Mouse (Mus musculus): Measurements from ENCODE around the gene Zbtb22. TPM values are rescaled to one million over a fixed set of nuclear protein-coding genes. Genes with fewer than 3 reads are reported as not detected.
"Not testable (repeated sequence)": the region's sequence is repeated elsewhere in the genome, so short reads cannot be mapped to it uniquely, and the experiment has no call there.

The Zbtb22 gene
- polyA plus RNA-seq (2015; fragmentation: Nextera tagmentation; extraction: Ambion mirVana) = 17.8 and 20.6 TPM in 2 replicates

DNA sequence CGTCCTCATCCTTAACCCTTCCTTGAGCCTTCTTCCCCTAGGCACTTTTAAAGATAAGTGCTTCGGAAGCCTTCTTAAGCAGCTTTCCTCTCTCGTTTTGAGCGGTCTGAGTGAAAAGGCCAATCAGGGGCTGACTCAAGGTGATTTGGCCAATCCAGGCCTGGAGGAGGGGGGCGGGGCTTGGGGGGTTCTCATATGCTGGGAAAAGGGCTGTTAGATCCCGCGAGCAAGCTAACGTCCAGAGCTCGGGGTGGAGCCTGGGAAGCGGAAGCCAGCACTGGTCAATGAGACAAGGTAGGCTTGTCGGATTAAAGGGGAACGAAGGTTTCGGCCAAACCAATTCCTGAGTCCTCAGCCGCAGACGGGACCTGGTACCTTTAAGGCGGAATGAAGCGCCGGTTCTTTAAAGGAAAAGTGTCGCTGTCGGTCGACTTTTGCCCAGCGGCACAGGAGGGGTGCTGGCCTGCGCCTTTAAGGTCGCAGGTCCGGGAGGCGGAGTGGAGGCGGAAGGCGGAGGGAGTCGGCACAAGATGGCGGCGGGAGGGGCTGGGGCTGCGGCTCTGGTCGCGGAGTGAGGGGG lies at the start of gene Zbtb22, which contains the start of gene Tapbp:
TSS of gene Zbtb22 (plus strand) at position 234 of the 580 bp plus-strand sequence.
TSS of gene Tapbp (plus strand) at position 229 of the 580 bp plus-strand sequence.
- Histone ChIP-seq H3K4me2 (peak within 1 kb of the TSS; percentile 73), H3K36me3 (peaks cover 47% of the 10 kb centered on the region), H3K27ac (peak within 1 kb of the TSS; percentile 87), H3K4me1 (peaks cover 54% of the 10 kb centered on the region), H3K4me3 (peak within 1 kb of the TSS; percentile 58), H3K27me3 (no peaks in the 10 kb centered on the region), H3K9me3 (no peaks in the 10 kb centered on the region), H3K9ac (peak within 1 kb of the TSS; percentile 57)
- peak; percentile 91 for ATAC-seq (ENCODE audit: borderline replicate concordance, extremely low read depth, low FRiP score, low TSS enrichment)
- under 1% methylated on average over 34 of the region's 34 CpGs for WGBS

DNA sequence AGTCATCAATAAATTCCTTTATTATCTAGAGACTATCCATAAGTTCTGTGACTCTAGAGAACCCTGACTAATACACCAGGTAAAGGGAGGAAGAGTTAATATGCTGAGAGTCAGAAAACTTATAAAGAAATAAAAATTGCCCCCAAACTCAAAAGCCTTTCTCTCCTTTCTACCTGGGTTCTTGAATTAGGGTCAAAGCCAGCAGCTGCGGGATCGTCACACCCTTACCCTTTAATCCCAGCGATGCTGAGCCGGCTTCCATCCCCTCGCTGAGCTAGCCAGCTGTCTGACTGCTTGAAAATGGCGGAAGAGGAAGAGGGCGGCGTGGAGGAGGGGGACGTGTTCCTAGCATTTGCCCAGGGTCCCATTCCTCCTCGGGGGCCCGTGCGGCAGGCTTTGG lies 42.2 kb upstream of the Zbtb22 start, which contains the start of gene Gm7029:
TSS of gene Gm7029 (plus strand) at position 301 of the 400 bp plus-strand sequence.
- H3K27ac ChIP-seq; H3K4me3 ChIP-seq; H3K27me3 ChIP-seq; H3K4me2 ChIP-seq; H3K9me3 ChIP-seq; ATAC-seq (ENCODE audit: borderline replicate concordance, extremely low read depth, low FRiP score, low TSS enrichment); H3K4me1 ChIP-seq; H3K9ac ChIP-seq: not testable (repeated sequence)
- 86% methylated on average over 3 of the region's 12 CpGs for WGBS
- H3K36me3 ChIP-seq = peaks cover 28% of the 10 kb centered on the region

DNA sequence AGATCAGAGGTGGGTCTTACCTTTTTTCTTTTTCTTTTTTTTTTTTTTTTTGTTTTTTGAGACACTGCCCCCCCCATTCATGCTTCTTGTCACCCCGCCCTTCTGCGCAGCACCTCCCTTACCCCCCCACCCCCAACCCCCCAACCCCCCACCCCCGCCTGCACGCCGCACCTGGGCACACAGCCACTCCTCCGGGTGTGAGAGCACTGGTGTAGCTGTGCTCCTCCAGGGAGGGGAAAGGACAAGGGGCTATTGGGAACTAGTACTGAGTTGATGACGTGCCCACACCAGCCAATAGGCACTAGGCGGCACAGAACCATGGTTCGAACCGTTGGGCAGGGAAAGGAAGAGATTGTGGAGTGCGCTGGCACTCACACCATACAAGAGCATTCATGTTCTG lies 41.3 kb upstream of the Zbtb22 start:
- WGBS = 74% methylated on average over 8 of the region's 11 CpGs
- Histone ChIP-seq H3K4me3 (no peak overlapping the region), H3K9me3 (no peaks in the 10 kb centered on the region), H3K27me3 (no peaks in the 10 kb centered on the region), H3K4me2 (no peak overlapping the region), H3K9ac (no peak overlapping the region), H3K36me3 (peaks cover 31% of the 10 kb centered on the region), H3K4me1 (no peaks in the 10 kb centered on the region), H3K27ac (no peak overlapping the region)
- ATAC-seq (ENCODE audit: borderline replicate concordance, extremely low read depth, low FRiP score, low TSS enrichment) = no peak

DNA sequence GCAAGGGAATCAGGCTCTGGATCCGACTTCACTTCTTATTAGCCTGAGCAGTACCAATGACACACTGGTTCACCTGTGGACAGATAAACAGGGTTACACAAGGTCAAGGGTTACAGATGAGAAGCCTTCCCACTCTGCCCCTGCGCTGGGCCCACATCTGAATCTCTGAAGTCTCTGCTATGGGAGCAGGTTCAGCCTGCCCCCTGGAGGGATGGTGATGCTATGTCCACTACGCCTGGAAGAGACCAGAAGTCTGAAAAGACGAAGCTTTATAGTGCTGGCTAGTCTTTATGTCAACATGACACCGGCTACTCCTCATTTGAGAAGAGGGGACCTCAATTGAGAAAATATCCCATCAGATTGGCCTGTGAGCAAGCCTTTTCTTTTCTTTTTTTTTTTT lies 39.9 kb upstream of the Zbtb22 start:
- H3K36me3 ChIP-seq = peaks cover 41% of the 10 kb centered on the region
- H3K27me3 ChIP-seq; H3K4me1 ChIP-seq; H3K4me2 ChIP-seq; H3K9ac ChIP-seq; H3K9me3 ChIP-seq; H3K27ac ChIP-seq; H3K4me3 ChIP-seq; ATAC-seq (ENCODE audit: borderline replicate concordance, extremely low read depth, low FRiP score, low TSS enrichment): not testable (repeated sequence)
- WGBS = 69% methylated on average over 5 of the region's 5 CpGs

DNA sequence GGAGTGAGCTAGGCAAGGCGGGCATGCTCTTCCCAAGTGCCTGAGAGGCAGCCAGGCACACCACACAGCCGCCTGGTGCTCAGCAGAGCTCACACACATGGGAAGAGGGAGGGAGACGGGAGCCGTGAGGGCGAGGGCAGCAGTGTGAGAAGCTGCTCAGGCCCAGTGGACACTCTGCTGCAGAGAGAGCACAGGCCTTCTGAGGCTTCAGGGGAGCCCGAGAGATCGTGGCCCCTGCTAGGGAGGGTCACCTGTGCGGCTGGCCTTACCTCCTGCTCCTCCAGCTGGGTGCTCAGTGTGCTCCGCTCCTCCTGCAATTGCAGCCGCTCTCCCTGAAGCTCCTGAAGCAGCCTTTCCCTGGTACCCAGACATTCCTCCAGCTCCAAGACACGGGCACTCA lies 31.4 kb upstream of the Zbtb22 start:
- not testable (repeated sequence) for H3K4me3 ChIP-seq; H3K4me2 ChIP-seq; ATAC-seq (ENCODE audit: borderline replicate concordance, extremely low read depth, low FRiP score, low TSS enrichment); H3K9ac ChIP-seq; H3K9me3 ChIP-seq; H3K27ac ChIP-seq; H3K27me3 ChIP-seq
- 92% methylated on average over 10 of the region's 11 CpGs for WGBS
- peaks cover 36% of the 10 kb centered on the region for H3K36me3 ChIP-seq
- peaks cover 16% of the 10 kb centered on the region; the same call in 1 of the 2 replicates for H3K4me1 ChIP-seq

DNA sequence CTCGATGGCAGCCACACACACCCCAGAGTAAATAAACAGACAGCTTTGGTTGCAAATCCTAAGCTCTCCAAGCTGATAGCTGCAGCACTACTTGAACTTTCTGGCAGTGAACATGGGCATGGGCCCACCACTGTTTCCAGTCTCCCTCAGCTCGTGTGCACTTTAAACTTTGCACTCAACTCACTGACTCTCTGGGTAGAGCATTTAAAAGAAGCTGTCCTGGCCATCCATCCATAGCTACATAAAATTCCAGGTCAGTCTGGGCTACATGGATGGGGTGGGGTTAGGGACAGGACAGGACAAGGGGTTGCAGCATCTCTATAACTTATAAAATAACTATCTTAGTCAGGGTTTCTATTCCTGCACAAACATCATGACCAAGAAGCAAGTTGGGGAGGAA lies 27.9 kb upstream of the Zbtb22 start:
- WGBS = 38% methylated on average over 2 of the region's 2 CpGs
- not testable (repeated sequence) for ATAC-seq (ENCODE audit: borderline replicate concordance, extremely low read depth, low FRiP score, low TSS enrichment); H3K27ac ChIP-seq; H3K27me3 ChIP-seq; H3K4me3 ChIP-seq; H3K9ac ChIP-seq; H3K9me3 ChIP-seq; H3K4me2 ChIP-seq
- peaks cover 13% of the 10 kb centered on the region; the same call in 1 of the 2 replicates for H3K36me3 ChIP-seq
- H3K4me1 ChIP-seq = peaks cover 17% of the 10 kb centered on the region; the same call in 1 of the 2 replicates

DNA sequence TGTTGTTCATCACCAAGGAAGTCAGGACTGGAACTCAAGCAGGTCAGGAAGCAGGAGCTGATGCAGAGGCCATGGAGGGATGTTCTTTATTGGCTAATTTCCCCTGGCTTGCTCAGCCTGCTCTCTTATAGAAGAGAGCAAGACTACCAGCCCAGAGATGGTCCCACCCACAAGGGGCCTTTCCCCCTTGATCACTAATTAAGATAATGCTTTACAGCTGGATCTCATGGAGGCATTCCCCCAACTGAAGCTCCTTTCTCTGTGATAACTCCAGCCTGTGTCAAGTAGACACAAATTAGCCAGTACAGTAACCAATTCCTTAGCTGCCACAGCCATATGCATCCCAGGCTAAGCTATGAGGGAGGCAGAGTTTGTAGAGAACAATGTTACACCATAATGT lies 27.5 kb upstream of the Zbtb22 start:
- H3K4me2 ChIP-seq = peak overlapping the region; percentile 62; the same call in 1 of the 2 replicates
- H3K36me3 ChIP-seq = peaks cover 13% of the 10 kb centered on the region; the same call in 1 of the 2 replicates
- H3K4me1 ChIP-seq = peaks cover 17% of the 10 kb centered on the region; the same call in 1 of the 2 replicates
- ATAC-seq (ENCODE audit: borderline replicate concordance, extremely low read depth, low FRiP score, low TSS enrichment); H3K4me3 ChIP-seq; H3K9me3 ChIP-seq; H3K27me3 ChIP-seq; H3K9ac ChIP-seq; H3K27ac ChIP-seq: not testable (repeated sequence)

DNA sequence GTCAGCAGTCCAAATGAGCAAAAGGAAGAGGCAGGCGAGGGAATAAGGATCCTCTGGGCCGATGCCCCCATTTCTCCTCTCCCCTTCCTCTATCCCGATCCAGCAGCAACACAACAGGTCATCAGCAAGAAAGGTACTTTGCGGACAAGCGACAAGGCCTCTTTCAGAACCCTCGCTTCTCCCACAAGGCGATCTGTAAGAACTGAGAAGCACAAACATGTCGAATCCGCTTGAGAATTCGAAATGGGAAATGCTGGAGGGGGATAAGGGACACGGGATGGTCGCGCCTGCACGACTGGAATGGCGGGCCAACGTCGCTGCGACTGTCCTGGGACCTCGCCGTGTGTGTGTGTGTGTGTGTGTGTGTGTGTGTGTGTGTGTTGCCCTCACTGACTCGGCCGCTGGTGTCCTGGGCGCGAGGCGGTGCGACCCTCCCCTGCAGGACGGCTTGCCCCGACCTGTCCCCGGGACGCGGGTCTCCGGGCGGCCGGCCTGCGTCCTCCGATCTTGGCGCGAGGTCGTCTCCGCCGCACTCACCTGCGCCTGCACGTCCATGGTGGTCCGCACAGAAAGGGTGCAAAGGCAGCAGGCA lies 25.7 kb upstream of the Zbtb22 start:
- WGBS = under 1% methylated on average over 39 of the region's 44 CpGs
- not testable (repeated sequence) for H3K27me3 ChIP-seq, H3K9me3 ChIP-seq
- peak overlapping the region; percentile 73 for H3K4me3 ChIP-seq
- H3K36me3 ChIP-seq = peaks cover 10% of the 10 kb centered on the region; the same call in 1 of the 2 replicates
- H3K4me1 ChIP-seq = peaks cover 17% of the 10 kb centered on the region; the same call in 1 of the 2 replicates
- peak overlapping the region; percentile 75 for H3K27ac ChIP-seq
- H3K4me2 ChIP-seq = peak overlapping the region; percentile 62
- H3K9ac ChIP-seq = peak overlapping the region; percentile 66
- ATAC-seq (ENCODE audit: borderline replicate concordance, extremely low read depth, low FRiP score, low TSS enrichment) = peak; percentile 15

DNA sequence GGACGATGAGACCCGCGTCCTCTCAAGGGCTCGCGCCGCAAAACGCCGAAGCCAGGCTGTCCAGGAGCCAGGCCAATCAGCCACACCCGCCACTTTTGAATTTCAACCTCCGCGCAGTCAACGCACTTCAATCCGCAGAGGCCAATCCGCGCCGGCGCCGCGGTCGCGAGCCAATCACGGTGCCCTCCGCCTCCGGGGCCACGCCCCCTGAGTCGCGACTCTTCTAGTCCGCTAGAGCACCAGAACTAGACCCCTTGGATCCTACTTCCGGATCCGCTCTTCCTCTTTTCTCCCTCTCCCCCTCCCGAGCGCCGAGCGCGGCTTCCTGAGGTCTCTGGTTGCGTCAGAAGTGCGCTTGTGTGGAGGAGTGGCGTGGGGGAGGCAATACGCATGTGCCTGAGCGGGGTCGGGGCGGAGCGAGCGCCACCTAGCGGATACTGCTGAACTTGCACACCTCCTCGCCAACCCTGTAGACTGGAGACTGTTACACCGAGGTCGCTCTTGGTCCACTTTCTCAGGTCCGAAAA lies 25.1 kb upstream of the Zbtb22 start, which contains the start of gene Kifc1:
TSS of gene Kifc1 (minus strand) at position 129 of the 527 bp plus-strand sequence.
- ATAC-seq (ENCODE audit: borderline replicate concordance, extremely low read depth, low FRiP score, low TSS enrichment) = peak; percentile 99
- Histone ChIP-seq H3K36me3 (peaks cover 7% of the 10 kb centered on the region; the same call in 1 of the 2 replicates), H3K4me2 (peak within 1 kb of the TSS; percentile 62), H3K9me3 (no peaks in the 10 kb centered on the region), H3K27me3 (no peaks in the 10 kb centered on the region), H3K4me3 (peak within 1 kb of the TSS; percentile 73), H3K27ac (peak within 1 kb of the TSS; percentile 75), H3K9ac (peak within 1 kb of the TSS; percentile 66), H3K4me1 (peaks cover 17% of the 10 kb centered on the region; the same call in 1 of the 2 replicates)
- under 1% methylated on average over 49 of the region's 49 CpGs for WGBS

DNA sequence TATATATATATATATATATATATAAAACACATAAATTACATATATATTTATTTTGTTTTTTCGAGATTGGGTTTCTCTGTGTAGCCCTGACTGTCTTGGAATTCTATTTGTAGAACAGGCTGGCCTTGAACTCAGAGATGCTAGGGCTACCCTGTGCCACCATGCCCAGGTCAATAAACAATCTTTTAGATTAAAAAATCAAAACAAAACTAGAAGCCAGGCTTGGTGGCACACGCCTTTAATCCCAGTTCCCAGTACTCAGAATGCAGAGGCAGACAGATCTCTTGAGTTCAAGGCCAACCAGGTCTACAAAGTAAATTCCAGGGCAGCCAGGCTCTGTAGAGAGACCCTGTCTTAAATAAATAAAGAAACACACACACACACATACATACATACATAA lies 24.3 kb upstream of the Zbtb22 start:
- WGBS = 40% methylated on average over 2 of the region's 2 CpGs
- H3K4me1 ChIP-seq = peaks cover 17% of the 10 kb centered on the region; the same call in 1 of the 2 replicates
- no peaks in the 10 kb centered on the region for H3K27me3 ChIP-seq
- H3K4me2 ChIP-seq = no peak overlapping the region
- no peak for ATAC-seq (ENCODE audit: borderline replicate concordance, extremely low read depth, low FRiP score, low TSS enrichment)
- H3K9me3 ChIP-seq = no peaks in the 10 kb centered on the region
- no peak overlapping the region for H3K27ac ChIP-seq
- no peak overlapping the region for H3K9ac ChIP-seq
- no peaks in the 10 kb centered on the region; the same call in 1 of the 2 replicates for H3K36me3 ChIP-seq
- no peak overlapping the region for H3K4me3 ChIP-seq

DNA sequence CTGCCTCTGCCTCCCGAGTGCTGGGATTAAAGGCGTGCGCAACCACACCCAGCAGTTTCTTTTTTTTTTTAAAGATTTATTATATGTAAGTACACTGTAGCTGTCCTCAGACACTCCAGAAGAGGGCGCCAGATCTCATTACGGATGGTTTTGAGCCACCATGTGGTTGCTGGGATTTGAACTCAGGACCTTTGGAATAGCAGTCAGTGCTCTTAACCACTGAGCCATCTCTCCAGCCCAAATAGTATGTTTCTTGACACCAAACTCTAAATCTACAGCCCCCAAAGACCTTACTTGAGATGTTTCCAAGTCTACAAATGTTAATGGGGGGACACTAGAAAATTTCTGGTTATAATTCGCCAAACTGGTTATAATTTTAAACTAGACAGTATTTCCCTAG lies 23.8 kb upstream of the Zbtb22 start:
- not testable (repeated sequence) for H3K9me3 ChIP-seq; H3K27ac ChIP-seq; H3K27me3 ChIP-seq; H3K36me3 ChIP-seq; H3K9ac ChIP-seq; H3K4me2 ChIP-seq; H3K4me3 ChIP-seq; ATAC-seq (ENCODE audit: borderline replicate concordance, extremely low read depth, low FRiP score, low TSS enrichment)
- WGBS = 69% methylated on average over 6 of the region's 6 CpGs
- peaks cover 17% of the 10 kb centered on the region; the same call in 1 of the 2 replicates for H3K4me1 ChIP-seq

DNA sequence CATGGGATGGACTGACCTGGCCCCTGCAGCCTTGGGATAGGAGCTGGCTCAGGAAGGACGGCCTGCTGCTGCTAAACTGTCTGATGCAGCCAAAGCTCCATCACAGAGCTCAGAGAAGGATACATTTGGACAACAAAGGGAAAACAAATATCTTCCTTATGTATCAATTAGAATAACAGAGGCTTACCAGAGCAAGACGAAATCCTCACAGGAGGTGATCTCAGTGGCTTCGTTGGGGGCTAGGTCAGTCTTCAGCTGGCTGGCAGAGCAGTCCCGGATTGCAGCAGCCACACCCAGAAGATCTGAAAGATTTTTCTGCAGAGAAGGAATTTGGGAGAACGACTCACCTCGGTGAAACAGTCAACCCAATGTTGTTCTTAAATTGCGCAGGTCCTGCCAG lies 23.3 kb upstream of the Zbtb22 start:
- no peaks in the 10 kb centered on the region for H3K9me3 ChIP-seq
- no peak overlapping the region for H3K4me3 ChIP-seq
- no peaks in the 10 kb centered on the region for H3K36me3 ChIP-seq
- peaks cover 17% of the 10 kb centered on the region; the same call in 1 of the 2 replicates for H3K4me1 ChIP-seq
- WGBS = 27% methylated on average over 7 of the region's 7 CpGs
- no peak overlapping the region for H3K27ac ChIP-seq
- ATAC-seq (ENCODE audit: borderline replicate concordance, extremely low read depth, low FRiP score, low TSS enrichment) = no peak
- no peaks in the 10 kb centered on the region for H3K27me3 ChIP-seq
- H3K4me2 ChIP-seq = no peak overlapping the region
- H3K9ac ChIP-seq = no peak overlapping the region

Measured in lung, embryonic 15.5 days (tissue).